Mouse (Mus musculus) C2C12 (cell line): ENCODE data around the gene Cdh19. TPM values are rescaled to one million over a fixed set of nuclear protein-coding genes. Genes with fewer than 3 reads are reported as not detected.

Experiments used
- H3K27me3 ChIP-seq: one replicate; pipeline ENCODE4 v1.6.1; 2011; ENCODE audit not compliant: control insufficient read depth, insufficient read depth, insufficient read length
- H3K36me3 ChIP-seq: one replicate; pipeline ENCODE4 v1.6.1; 2011; ENCODE audit not compliant: control insufficient read depth, insufficient read depth
- H3K4me3 ChIP-seq: one replicate; pipeline ENCODE4 v1.5.1; 2011; ENCODE audit warnings: mild to moderate bottlenecking, control low read depth; ENCODE audit not compliant: poor library complexity, insufficient read depth, severe bottlenecking
- H3K79me2 ChIP-seq: one replicate; pipeline ENCODE4 v1.6.1; 2011; ENCODE audit not compliant: control insufficient read depth, insufficient read depth
- H3K79me3 ChIP-seq: one replicate; pipeline ENCODE4 v1.6.1; 2011; ENCODE audit warnings: low read depth, control low read depth
- H3ac ChIP-seq: one replicate; pipeline ENCODE3; 2011; ENCODE audit warnings: low read depth; ENCODE audit not compliant: control insufficient read depth, insufficient read length
- CEBPB ChIP-seq: IDR thresholded peaks from one replicate; pipeline ENCODE4 v1.6.1; 2011; ENCODE audit warnings: low read depth, mild to moderate bottlenecking, control low read depth, moderate library complexity
- CTCF ChIP-seq: IDR thresholded peaks from one replicate; pipeline ENCODE4 v1.5.1; 2011; ENCODE audit not compliant: control insufficient read depth, insufficient read depth, insufficient read length
- FOSL1 ChIP-seq: IDR thresholded peaks from one replicate; pipeline ENCODE4 v1.8.0; 2011; ENCODE audit warnings: mild to moderate bottlenecking, low read length; ENCODE audit not compliant: poor library complexity, insufficient read depth, severe bottlenecking
- MAX ChIP-seq: IDR thresholded peaks from one replicate; pipeline ENCODE4 v1.6.1; 2011; ENCODE audit warnings: mild to moderate bottlenecking, control low read depth
- MYOD1 ChIP-seq: IDR thresholded peaks from one replicate; pipeline ENCODE4 v1.6.1; 2011; ENCODE audit warnings: low read depth; ENCODE audit not compliant: control insufficient read depth, insufficient read length
- MYOG ChIP-seq: IDR thresholded peaks from one replicate; pipeline ENCODE4 v1.6.1; 2011; ENCODE audit not compliant: control insufficient read depth, insufficient read length; ENCODE audit errors: extremely low read depth
- USF1 ChIP-seq: IDR thresholded peaks from one replicate; pipeline ENCODE4 v1.6.1; 2011; ENCODE audit warnings: low read depth, mild to moderate bottlenecking, control low read depth, moderate library complexity
- long read RNA-seq, 2 experiments: library from polyadenylated mRNA; unstranded; transcript quantifications; one replicate each; pipeline ENCODE4 v2.0.0; 2019 to 2020
- polyA plus RNA-seq: library from polyadenylated mRNA; unstranded; fragments of >200 nt; fragmentation: generic; extraction: Trizol; gene quantifications from one replicate; pipeline ENCODE4 v1.2.1, GENCODE M21; 2012; ENCODE audit warnings: missing spikeins

Cdh19 gene
- polyA plus RNA-seq: not detected
- long read RNA-seq, experiment 1: 0 reads
- long read RNA-seq, experiment 2: 0 reads

- Histone ChIP-seq H3K36me3 (no peaks in the 10 kb centered on the region), H3K79me3 (no peaks in the 10 kb centered on the region), H3K4me3 (no peak within 1 kb of the TSS), H3K27me3 (no peaks in the 10 kb centered on the region), H3ac (no peak within 1 kb of the TSS), H3K79me2 (no peaks in the 10 kb centered on the region)
- TF ChIP-seq USF1 (no peak), CTCF (no peak), MAX (no peak), MYOG (no peak), CEBPB (no peak)
Observed at GRCm38 (mm10) chr1:110977484-110977883, at the start of gene Cdh19. TSS of gene Cdh19 (minus strand) at chr1:110977584.

DNA sequence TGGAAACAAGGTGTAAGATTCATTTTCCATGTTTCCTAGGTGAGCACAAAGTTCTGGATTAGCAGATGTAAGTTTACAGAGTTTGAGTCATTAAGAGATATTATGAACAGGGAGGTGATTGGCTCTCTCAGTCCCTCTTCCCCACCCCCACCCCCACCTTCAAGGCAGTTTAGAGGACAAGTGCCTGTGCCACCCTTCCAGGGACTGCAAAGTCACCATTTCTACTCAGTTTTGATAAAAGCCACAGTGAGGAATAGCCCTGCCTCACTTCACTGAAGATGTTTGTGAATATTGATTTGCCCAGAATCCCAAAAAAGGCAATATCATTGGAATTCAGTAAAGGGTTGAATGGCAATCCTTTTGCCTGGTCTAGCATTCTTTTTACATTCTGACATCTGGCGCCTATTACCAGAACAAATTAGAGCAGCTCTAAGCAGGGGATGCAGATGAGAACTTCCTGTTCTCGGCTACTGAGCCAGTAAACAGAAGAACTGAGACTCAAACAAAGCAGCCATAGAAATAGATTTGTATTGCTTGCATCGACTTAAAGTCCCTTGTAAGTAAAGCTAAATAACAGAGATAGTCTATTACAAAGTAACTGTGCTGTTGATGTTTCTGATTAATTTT, 43.2 kb upstream of the Cdh19 start:
- Histone ChIP-seq H3K36me3 (no peaks in the 10 kb centered on the region), H3K79me3 (no peaks in the 10 kb centered on the region), H3ac (no peak overlapping the region), H3K79me2 (no peaks in the 10 kb centered on the region), H3K4me3 (no peak overlapping the region), H3K27me3 (no peaks in the 10 kb centered on the region)
- TF ChIP-seq MYOG: no peak
- no peak for TF ChIP-seq USF1
- TF ChIP-seq CEBPB: no peak
- no peak for TF ChIP-seq MAX
- TF ChIP-seq CTCF: no peak
- TF ChIP-seq MYOD1: no peak
- TF ChIP-seq FOSL1: no peak

GRCm38 (mm10) chr1:111017640-111018039, 40.3 kb upstream of the Cdh19 start:
- TF ChIP-seq MYOG (no peak), MYOD1 (no peak), CEBPB (no peak), FOSL1 (no peak), CTCF (no peak), MAX (no peak)
- Histone ChIP-seq H3K36me3 (no peaks in the 10 kb centered on the region), H3K4me3 (no peak overlapping the region), H3K79me3 (no peaks in the 10 kb centered on the region), H3ac (no peak overlapping the region), H3K27me3 (no peaks in the 10 kb centered on the region), H3K79me2 (no peaks in the 10 kb centered on the region)

- no peaks in the 10 kb centered on the region for H3K27me3 ChIP-seq
- H3K4me3 ChIP-seq: no peak overlapping the region
- no peak overlapping the region for H3ac ChIP-seq
- no peaks in the 10 kb centered on the region for H3K79me3 ChIP-seq
- no peaks in the 10 kb centered on the region for H3K36me3 ChIP-seq
- no peak for TF ChIP-seq USF1
- TF ChIP-seq CTCF: no peak
- no peak for TF ChIP-seq MYOD1
- no peak for TF ChIP-seq FOSL1
- H3K79me2 ChIP-seq: no peaks in the 10 kb centered on the region
Observed at GRCm38 (mm10) chr1:110989824-110990223, 12.4 kb upstream of the Cdh19 start.

- no peaks in the 10 kb centered on the region for H3K27me3 ChIP-seq
- H3K79me3 ChIP-seq: no peaks in the 10 kb centered on the region
- no peak overlapping the region for H3K4me3 ChIP-seq
- H3K79me2 ChIP-seq: no peaks in the 10 kb centered on the region
- H3ac ChIP-seq: no peak overlapping the region
- no peak for TF ChIP-seq CEBPB
- H3K36me3 ChIP-seq: no peaks in the 10 kb centered on the region
Observed at GRCm38 (mm10) chr1:110969201-110969600, 8.2 kb downstream of the Cdh19 start.

- no peaks in the 10 kb centered on the region for H3K36me3 ChIP-seq
- H3K4me3 ChIP-seq: no peak overlapping the region
- no peaks in the 10 kb centered on the region for H3K27me3 ChIP-seq
- TF ChIP-seq MYOD1: no peak
- no peak for TF ChIP-seq FOSL1
- TF ChIP-seq MAX: no peak
- TF ChIP-seq MYOG: no peak
- TF ChIP-seq USF1: no peak
- no peak for TF ChIP-seq CEBPB
- no peak for TF ChIP-seq CTCF
- no peak overlapping the region for H3ac ChIP-seq
- H3K79me2 ChIP-seq: no peaks in the 10 kb centered on the region
- no peaks in the 10 kb centered on the region for H3K79me3 ChIP-seq
Observed at GRCm38 (mm10) chr1:110909752-110910151, 67.6 kb downstream of the Cdh19 start.
